Mouse (Mus musculus) limb, embryonic 11.5 days (tissue): ENCODE measurements around the gene Diras2. TPM values are rescaled to one million over a fixed set of nuclear protein-coding genes. Genes with fewer than 3 reads are reported as not detected.

Source experiments
- ATAC-seq: fragments of 200-750 bp; cut with Nextera tagmentation; 2 replicates; pipeline ENCODE4 v1.8.0; 2017; ENCODE audit warnings: low read depth; ENCODE audit not compliant: insufficient number of reproducible peaks, low FRiP score, low TSS enrichment
- DNase-seq: peaks from one replicate; pipeline ENCODE4 v3.0.0-alpha.2; 2015; ENCODE audit warnings: low spot score
- H3K27ac ChIP-seq: fragments of 300-500 bp; sonication (generic); replicated peaks from 2 replicates; pipeline ENCODE4 v1.5.1; 2014; ENCODE audit warnings: low read depth, mild to moderate bottlenecking, low read length
- H3K27me3 ChIP-seq: fragments of 300-500 bp; sonication (generic); 2 replicates; pipeline ENCODE4 v1.6.1; 2014; ENCODE audit warnings: mild to moderate bottlenecking, low read length, mixed read lengths; ENCODE audit not compliant: control insufficient read depth, insufficient read depth
- H3K36me3 ChIP-seq: fragments of 300-500 bp; sonication (generic); 2 replicates; pipeline ENCODE4 v1.6.1; 2014; ENCODE audit warnings: mild to moderate bottlenecking, low read length, moderate library complexity, mixed read lengths; ENCODE audit not compliant: control insufficient read depth, insufficient read depth
- H3K4me1 ChIP-seq: fragments of 300-500 bp; sonication (generic); 2 replicates; pipeline ENCODE4 v1.6.1; 2014; ENCODE audit warnings: low read length, mixed read lengths; ENCODE audit not compliant: control insufficient read depth, insufficient read depth
- H3K4me2 ChIP-seq: fragments of 300-500 bp; sonication (generic); 2 replicates; pipeline ENCODE4 v1.6.1; 2014; ENCODE audit warnings: low read depth, mild to moderate bottlenecking, moderate library complexity; ENCODE audit not compliant: severe bottlenecking
- H3K4me3 ChIP-seq: fragments of 300-500 bp; sonication (generic); 2 replicates; pipeline ENCODE4 v1.5.1; 2014; ENCODE audit warnings: low read depth, low read length
- H3K9ac ChIP-seq: fragments of 300-500 bp; sonication (generic); 2 replicates; pipeline ENCODE4 v1.6.1; 2014; ENCODE audit warnings: mild to moderate bottlenecking, low read length
- H3K9me3 ChIP-seq: fragments of 300-500 bp; sonication (generic); 2 replicates; pipeline ENCODE4 v1.6.1; 2016; ENCODE audit warnings: low read length; ENCODE audit not compliant: control insufficient read depth
- WGBS: fragments of 180-500 bp; shearing (Covaris S2); extraction: QIAGEN DNeasy Blood & Tissue Kit; methylation state at CpG from one replicate; pipeline ENCODE4 v1.1.7; 2014; 5-methylcytosine and 5-hydroxymethylcytosine counted together
- polyA plus RNA-seq: library from polyadenylated mRNA; unstranded; fragments of >200 nt; fragmentation: Nextera tagmentation; extraction: Ambion mirVana; gene quantifications from 2 replicates; pipeline ENCODE4 v1.2.1, GENCODE M21; 2014

Gene Diras2
- polyA plus RNA-seq, 1 experiment from 2014 or later: 0.03 TPM

DNA sequence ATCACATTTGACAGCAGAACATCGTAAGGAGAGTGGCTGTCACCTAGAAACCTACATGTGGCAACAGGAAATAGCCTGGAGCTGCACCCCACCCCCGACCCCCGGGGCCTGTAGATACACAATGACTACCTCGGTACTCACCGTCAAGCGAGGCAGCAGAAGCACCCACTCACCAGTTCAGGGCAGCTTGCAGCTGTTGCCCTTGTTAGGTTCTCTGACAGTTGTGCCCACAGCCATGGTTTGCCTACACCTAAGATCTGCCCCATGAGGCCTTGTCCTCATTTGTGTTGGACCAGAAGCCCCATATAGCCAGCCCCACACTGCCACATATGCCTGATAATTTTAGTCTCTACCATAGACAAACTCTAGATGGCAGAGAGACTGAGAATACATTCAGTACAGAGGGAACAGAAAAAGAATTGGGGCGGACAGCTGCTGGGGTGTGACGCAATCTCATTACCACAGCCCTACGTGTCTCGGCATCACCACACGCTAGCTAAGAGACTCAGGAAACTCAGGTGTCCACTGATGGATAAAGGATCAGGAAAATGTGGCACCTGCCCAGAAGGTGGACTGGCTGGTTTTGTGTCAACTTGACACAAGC lies 54.0 kb downstream of the Diras2 start:
- H3K27ac ChIP-seq: no peak overlapping the region
- H3K36me3 ChIP-seq: no peaks in the 10 kb centered on the region
- no peak overlapping the region for H3K9ac ChIP-seq
- H3K27me3 ChIP-seq: no peaks in the 10 kb centered on the region
- no peak overlapping the region for H3K4me3 ChIP-seq
- ATAC-seq (no peak), DNase-seq (no peak)
- no peak overlapping the region for H3K4me2 ChIP-seq
- 92% methylated on average over 11 of the region's 11 CpGs for WGBS
- no peaks in the 10 kb centered on the region for H3K9me3 ChIP-seq
- no peaks in the 10 kb centered on the region for H3K4me1 ChIP-seq

DNA sequence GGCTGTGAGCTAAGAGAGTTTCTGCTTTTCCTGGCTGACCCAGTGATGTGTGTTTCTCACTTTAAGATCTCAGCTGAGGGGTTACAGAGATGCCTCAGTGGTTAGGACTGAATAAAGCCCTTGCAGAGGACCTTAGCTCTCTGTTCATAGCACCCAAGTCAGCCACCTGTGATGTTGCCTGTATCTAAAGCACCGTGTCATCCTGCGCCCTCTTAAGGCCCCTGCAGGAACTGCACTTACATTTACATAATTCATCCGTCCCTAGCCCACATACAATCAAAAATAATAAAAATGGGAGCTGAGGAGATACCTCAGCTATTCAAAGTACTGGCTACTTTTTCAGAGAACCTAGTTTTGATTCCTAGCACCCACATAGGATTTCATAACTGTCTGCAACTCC lies 54.9 kb downstream of the Diras2 start:
- no peak for DNase-seq
- Histone ChIP-seq H3K36me3 (no peaks in the 10 kb centered on the region), H3K9ac (no peak overlapping the region), H3K4me2 (no peak overlapping the region), H3K4me1 (no peaks in the 10 kb centered on the region), H3K4me3 (no peak overlapping the region), H3K27me3 (no peaks in the 10 kb centered on the region), H3K27ac (no peak overlapping the region), H3K9me3 (no peaks in the 10 kb centered on the region)
- no peak for ATAC-seq
- 61% methylated on average over 3 of the region's 3 CpGs for WGBS

- H3K27me3 ChIP-seq: no peaks in the 10 kb centered on the region
- no peak overlapping the region for H3K4me2 ChIP-seq
- H3K9ac ChIP-seq: no peak overlapping the region
- ATAC-seq (no peak), DNase-seq (no peak)
- H3K36me3 ChIP-seq: no peaks in the 10 kb centered on the region
- H3K4me3 ChIP-seq: no peak overlapping the region
- no peaks in the 10 kb centered on the region for H3K9me3 ChIP-seq
- no peaks in the 10 kb centered on the region for H3K4me1 ChIP-seq
- H3K27ac ChIP-seq: no peak overlapping the region
- WGBS: 92% methylated on average over 10 of the region's 10 CpGs
Observed at GRCm38 (mm10) chr13:52475264-52475663, 55.8 kb downstream of the Diras2 start.

DNA sequence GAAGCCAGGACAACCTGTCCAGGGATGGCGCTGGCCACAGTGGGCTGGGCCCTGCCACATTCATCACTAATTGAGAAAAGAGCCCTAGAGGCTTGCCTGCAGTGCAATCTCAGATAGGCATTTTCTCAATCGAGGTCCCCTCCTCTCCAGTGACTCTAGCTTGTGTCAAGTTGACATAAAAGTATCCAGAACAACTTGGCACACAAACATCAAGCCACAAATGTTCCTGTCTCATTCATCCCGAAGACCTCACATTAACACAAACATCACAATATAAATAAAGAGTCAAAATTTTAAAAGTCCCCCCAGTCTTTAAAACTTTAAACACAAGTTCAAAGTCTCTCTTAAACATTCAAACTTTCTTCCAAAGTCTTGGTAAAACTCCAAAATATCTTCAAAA lies 56.3 kb downstream of the Diras2 start:
- H3K4me3 ChIP-seq: no peak overlapping the region
- H3K4me1 ChIP-seq: no peaks in the 10 kb centered on the region
- no peak overlapping the region for H3K9ac ChIP-seq
- no peaks in the 10 kb centered on the region for H3K9me3 ChIP-seq
- no peak for DNase-seq
- H3K27me3 ChIP-seq: no peaks in the 10 kb centered on the region
- H3K4me2 ChIP-seq: no peak overlapping the region
- H3K36me3 ChIP-seq: no peaks in the 10 kb centered on the region
- no peak for ATAC-seq
- 77% methylated on average over 3 of the region's 3 CpGs for WGBS
- no peak overlapping the region for H3K27ac ChIP-seq

GRCm38 (mm10) chr13:52469795-52470690 lies 61.0 kb downstream of the Diras2 start:
- DNase-seq (peak; percentile 31), ATAC-seq (no peak)
- Histone ChIP-seq H3K4me3 (no peak overlapping the region), H3K27ac (no peak overlapping the region), H3K9me3 (no peaks in the 10 kb centered on the region), H3K4me2 (no peak overlapping the region), H3K27me3 (no peaks in the 10 kb centered on the region), H3K4me1 (no peaks in the 10 kb centered on the region), H3K9ac (no peak overlapping the region), H3K36me3 (no peaks in the 10 kb centered on the region)
- WGBS: 66% methylated on average over 10 of the region's 10 CpGs

- Histone ChIP-seq H3K4me3 (no peak overlapping the region), H3K4me2 (no peak overlapping the region), H3K36me3 (no peaks in the 10 kb centered on the region), H3K9me3 (no peaks in the 10 kb centered on the region), H3K9ac (no peak overlapping the region), H3K4me1 (no peaks in the 10 kb centered on the region), H3K27me3 (no peaks in the 10 kb centered on the region), H3K27ac (no peak overlapping the region)
- DNase-seq: peak; percentile 33
- WGBS: 46% methylated on average over 6 of the region's 6 CpGs
- ATAC-seq: no peak
Observed at GRCm38 (mm10) chr13:52465141-52465540, 65.9 kb downstream of the Diras2 start.

DNA sequence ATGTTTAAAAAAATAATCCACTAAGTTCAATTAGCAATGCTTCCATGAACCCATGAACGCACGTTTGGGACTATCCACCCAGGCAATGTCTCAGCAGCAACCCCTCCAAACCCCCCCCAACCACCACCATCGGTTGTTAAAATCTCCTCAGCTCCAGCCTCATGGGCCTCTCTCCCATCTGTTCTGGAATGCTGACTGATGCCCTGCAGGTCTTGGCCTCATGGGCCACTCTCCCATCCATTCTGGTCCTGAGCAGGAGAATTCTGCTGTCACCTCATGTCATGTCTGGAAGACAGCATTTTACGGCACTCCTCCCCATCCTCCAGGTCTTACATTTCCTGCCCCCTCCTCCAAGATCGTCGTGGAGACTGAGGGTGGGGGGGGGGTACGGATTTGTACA lies 71.1 kb downstream of the Diras2 start:
- DNase-seq (no peak), ATAC-seq (no peak)
- WGBS: 71% methylated on average over 7 of the region's 7 CpGs

DNA sequence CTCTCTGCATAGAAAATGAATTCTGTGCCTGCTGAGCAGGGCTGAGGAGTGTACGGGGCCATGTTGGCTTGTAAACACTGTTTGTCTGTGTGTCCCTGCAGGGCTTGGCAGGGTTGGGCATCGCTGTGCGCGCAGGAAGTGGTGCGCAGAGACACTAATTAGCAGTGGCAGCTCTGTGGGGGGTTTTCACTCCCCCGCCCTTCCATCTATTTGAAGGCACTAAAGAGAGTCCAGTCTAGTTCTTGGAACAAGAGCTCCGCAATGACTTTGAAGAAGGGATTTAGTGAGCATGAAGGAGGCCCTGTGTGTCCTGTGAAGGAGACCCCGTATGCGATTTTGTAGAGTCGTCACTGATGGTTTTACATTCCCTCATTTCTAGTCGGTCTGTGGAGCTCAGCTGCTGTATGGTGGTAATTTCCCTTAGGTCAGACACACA lies 73.2 kb downstream of the Diras2 start:
- H3K4me2 ChIP-seq: no peak overlapping the region
- DNase-seq: peak; percentile 53
- no peak overlapping the region for H3K27ac ChIP-seq
- no peaks in the 10 kb centered on the region for H3K27me3 ChIP-seq
- 40% methylated on average over 11 of the region's 11 CpGs for WGBS
- no peaks in the 10 kb centered on the region for H3K9me3 ChIP-seq
- H3K36me3 ChIP-seq: no peaks in the 10 kb centered on the region
- no peak overlapping the region for H3K9ac ChIP-seq
- no peak overlapping the region for H3K4me3 ChIP-seq
- no peak for ATAC-seq
- H3K4me1 ChIP-seq: no peaks in the 10 kb centered on the region

More for the DNA sequence above, 71.1 kb downstream of the Diras2 start:
- Histone ChIP-seq H3K9ac (no peak overlapping the region), H3K36me3 (no peaks in the 10 kb centered on the region), H3K27ac (no peak overlapping the region), H3K4me2 (no peak overlapping the region), H3K4me1 (no peaks in the 10 kb centered on the region), H3K27me3 (no peaks in the 10 kb centered on the region), H3K9me3 (no peaks in the 10 kb centered on the region), H3K4me3 (no peak overlapping the region)
